Mouse (Mus musculus): ENCODE data around the gene Aimp2. TPM values are rescaled to one million over a fixed set of nuclear protein-coding genes. Genes with fewer than 3 reads are reported as not detected.

The Aimp2 gene
- polyA plus RNA-seq (2017; shearing (Covaris generic)): 10 to 100 TPM; 32.3 to 54.2 TPM

DNA sequence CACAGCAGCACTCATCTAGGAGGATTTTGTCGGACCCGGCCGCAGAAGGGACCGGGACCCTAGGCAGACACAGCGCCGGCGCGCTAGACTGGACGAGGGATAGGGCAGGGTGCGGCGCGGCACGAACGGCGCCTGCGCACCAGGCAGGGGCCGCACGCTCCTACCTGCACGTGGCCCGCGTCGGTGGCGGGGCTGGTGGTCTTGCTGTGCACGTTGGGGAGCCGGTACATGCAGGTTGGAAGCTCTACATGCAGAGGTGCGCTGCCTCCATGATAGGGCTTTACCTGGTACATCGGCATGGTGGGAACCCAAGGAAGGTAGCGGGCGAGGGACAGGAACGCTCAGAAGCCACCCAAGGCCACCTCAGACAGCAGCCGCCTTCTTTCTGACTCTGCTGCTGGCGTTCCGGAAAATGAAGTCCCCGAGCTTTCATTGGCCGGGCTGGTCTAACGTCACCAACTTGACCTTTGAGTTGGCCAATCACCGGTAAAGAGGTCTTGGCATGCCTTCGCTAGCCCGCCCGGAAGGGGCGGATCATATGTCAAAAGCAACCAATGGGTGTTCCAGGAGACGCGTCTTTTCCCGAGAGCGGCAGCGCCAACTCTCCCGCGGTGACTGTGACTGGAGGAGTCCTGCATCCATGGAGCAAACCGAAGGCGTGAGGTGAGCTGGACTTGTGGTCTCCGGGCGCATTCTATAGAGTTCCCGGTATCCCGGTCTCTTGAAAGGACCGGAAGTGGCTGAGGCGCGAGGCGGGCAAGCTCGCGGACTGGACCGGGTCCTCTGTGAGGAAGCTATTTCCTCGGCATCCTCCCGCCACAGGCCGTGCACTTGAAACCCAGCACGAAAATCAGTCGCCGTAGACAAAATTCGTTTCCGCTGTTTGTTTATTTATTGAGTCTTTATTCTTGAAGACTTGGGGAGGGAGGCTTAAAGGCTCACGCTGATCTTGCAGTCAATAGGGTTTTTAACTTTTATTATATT, at the start of gene Aimp2, which contains the start of gene Pms2:
Aimp2 (minus strand) TSS at position 431 of the 984 bp plus-strand sequence.
Pms2 (plus strand) TSS at position 548 of the 984 bp plus-strand sequence.
- peak; percentile 98 for ATAC-seq

DNA sequence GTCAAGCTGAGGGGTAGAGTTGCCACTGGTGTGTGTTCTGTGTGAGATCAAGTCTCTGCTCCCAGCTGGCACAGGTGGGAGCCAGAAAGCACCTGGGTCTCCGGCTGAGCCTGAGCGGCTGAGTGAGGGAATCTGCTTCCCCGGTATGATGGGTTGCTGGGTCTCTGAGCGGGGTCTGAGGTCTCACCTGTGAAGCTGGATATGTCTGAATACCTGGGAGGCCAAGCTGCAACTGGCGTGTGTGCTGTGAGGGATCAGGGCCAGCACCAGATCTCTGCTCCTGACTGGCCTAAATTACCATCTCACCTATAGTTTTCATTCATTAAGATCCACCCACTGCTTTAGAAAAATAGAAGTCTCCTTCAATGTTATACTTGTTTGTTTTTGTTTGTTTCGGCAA, 47.5 kb upstream of the Aimp2 start:
- ATAC-seq: no peak

DNA sequence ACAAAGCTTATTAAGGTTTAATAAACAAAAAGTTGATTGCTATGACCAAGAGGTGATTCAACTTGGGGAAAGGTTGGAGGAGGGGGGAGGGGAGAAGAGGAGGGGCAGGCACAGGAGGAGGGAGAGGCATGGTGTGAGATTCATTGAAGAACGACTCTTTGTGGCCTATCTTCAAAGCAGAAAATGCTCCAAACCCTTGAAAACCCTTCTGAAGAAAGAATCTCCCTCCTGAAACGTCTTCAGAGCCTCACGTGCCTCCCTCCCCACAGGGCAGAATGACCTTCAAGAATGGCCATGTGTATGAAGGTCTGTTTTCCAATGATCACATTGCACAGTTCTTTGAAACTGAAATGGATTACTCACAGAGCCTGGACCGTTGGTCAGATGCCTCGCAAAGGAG, 40.4 kb upstream of the Aimp2 start:
- no peak for ATAC-seq

DNA sequence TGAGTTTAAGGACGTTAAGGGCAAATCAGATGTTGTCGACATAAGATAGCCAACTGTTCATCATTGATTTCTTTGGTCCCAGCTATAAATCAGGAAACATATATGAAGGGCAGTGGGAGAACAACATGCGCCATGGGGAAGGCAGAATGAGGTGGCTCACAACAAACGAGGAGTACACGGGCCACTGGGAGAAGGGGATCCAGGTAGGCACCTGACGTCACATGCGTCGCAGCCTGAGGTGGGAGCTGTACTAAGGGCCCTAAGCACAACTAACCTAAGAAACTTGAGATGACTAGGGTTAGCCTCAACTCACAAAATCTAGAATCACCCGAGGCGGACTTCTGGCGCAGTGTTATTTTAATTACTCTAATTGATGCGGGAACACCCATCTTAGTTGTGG, 38.7 kb upstream of the Aimp2 start:
- no peak for ATAC-seq

DNA sequence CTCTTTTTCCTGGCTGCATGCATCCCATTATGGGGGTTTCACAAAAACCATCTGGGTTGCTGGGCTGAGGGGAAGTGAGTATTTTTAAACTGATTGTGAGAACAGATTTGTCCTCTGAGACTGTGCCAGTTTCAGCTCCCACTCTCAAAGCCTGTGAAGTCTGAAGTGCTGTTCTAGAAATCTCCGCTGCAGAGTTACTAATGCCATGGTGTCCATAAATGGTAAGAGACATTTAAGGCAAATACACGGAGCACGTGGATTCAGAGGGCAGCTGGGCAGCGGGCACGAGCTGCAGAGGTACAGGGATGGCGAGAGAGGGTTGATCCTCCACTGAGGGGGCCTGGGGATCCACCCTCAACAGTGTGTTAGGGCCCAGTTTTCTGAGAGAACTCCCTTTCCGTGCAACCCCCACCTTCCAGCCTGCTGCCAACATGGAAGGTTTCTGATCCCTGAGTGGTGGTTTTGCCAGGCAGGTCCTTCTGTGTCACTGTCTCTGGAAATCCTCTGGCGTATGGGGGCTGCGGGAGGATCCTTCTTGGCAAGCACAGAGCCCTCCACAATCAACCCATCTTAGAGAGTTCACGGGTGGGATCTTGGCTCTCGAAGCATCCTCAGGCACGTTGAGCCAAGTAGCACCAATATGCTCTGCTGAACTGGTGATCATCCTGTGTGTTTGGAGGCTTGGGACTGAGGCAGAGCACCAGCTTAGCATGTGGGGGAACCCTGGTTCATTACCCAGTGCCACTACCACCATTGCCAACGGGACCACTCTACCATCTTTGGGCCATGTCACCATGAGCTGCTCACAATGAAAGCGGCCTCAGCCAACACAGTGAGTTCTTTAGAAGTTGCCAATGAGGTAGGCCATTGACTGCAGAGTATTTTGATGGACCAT, 33.8 kb upstream of the Aimp2 start:
- no peak for ATAC-seq

DNA sequence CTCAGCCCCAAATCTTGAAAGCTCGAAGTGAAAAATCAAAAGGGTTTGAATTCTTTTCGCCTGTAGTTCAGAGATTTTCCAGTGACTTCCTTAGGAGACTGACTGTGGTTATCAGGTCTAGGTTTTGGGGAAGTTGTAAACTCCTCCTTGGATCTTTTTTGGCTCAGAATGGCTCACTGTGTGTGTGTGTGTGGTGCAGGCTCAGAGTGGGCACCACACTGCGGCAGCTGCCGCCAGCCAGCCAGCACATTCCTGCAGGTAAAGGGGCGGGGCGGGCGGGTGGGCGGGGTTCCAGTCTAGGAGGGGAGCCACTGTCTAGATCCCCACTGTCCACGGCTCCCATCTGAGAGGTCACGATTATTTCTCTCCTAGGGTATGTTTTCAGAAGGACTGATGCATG, 31.9 kb upstream of the Aimp2 start:
- no peak for ATAC-seq

DNA sequence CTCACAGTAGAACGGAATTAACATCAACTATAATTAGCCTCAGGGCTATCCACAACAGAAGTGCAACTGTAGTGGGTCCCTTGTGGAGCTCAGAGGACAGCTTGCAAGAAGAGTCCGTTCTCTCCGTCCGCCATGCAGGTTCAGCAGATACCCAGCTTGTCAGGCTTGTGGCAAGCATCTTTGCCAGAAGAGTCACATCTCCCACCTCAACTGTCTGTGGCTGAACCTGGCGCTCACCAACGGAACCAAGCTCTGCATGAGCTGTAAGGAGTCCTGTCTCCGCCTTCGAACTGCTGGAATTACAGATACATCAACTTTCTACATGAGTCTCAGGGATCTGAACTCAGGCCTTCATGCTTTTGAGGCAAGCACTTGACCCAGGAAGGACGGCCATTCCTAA, 26.5 kb upstream of the Aimp2 start:
- ATAC-seq: no peak

DNA sequence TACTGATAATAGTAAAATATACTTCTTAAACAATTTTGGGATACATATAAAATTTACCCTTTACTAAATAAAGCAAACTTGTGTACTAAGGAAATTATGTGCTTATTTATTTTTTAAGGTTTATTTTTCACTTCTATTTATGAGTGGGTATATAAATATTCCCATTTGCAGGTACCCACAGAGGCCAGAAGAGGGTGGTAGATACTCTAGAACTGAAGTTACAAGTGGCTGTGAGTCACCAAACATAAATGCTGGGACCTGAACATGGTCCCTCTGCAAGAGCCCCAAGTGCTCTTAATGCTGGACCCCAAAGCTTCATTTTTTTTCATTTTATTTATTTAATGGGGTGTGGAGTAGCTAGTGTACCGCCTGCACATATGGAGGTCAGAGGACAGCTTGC, 24.2 kb upstream of the Aimp2 start:
- ATAC-seq: no peak

DNA sequence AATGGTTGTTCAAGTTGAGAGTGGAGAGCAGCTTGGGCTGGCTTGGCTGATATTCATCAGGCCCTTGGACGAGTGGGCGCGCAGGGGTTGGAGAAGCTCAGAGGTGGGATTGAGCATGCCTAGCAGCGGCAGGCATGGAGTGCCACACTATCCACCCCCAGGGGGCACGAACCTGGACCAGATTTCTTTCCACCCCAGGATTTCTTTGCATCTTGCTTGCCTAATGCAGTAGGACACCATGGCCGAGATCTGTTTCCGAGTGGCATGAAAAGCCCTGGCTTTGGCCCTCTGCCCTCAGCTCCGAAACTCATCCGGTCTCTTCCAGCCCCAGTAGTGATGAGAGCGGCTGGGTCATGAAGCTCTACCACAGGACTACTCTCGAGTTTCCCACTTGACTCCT, 23.8 kb upstream of the Aimp2 start:
- no peak for ATAC-seq

DNA sequence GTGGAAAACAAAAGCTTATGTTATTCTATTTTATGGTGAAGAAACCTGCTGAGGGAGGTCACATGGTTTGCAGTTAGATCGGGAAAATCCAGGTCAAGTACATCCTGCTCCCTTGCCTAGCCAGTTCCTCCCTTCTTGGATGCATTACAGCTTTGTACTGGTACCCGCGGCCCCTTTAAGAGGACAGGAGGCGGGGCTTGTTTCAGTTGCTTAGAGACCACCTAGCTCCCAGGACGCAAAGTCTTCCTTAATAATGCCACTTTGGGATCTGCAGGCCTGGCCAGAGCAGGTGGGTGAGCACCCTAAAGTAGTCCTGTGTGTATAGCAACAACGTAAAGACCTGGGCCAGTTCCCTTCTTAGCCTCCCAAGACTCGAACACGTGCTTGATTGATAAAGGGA, 23.2 kb upstream of the Aimp2 start, which contains the start of gene Rsph10b:
Rsph10b (plus strand) TSS at position 205 of the 400 bp plus-strand sequence.
- no peak for ATAC-seq

DNA sequence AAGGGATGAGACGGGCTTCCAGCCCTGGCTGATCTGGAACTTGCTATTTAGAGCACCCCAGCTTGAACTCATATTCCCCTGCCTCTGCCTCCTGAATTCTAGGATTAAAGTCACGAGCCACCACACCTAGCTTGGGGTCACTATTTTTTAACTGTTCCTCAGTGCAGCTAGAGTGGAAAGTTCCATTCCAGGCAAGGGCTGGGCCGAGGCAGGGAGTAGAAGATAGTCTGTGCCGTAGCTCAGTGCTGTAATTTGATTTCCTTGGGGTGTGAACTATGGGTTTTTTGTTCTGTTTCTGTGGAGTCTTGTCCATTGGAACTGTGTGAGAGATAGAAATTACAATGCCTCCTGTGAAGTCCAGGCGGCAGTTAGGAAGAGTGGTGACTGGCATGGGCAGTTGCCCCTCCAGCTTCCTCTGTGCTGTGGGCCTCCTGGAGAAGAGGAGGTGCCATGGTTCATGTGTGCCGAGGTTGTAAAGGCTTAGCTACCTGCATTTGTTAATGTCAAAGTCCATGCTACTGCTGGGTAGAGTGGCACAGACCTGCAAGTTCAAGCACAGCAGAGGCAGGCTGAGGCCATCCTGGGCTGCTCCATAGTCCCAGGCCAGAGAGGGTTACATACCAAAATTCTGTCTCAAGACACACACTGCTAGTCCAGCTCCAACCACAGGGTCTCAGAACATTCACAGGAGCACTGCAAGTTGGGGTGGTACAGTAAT, 22.4 kb upstream of the Aimp2 start:
- no peak for ATAC-seq

DNA sequence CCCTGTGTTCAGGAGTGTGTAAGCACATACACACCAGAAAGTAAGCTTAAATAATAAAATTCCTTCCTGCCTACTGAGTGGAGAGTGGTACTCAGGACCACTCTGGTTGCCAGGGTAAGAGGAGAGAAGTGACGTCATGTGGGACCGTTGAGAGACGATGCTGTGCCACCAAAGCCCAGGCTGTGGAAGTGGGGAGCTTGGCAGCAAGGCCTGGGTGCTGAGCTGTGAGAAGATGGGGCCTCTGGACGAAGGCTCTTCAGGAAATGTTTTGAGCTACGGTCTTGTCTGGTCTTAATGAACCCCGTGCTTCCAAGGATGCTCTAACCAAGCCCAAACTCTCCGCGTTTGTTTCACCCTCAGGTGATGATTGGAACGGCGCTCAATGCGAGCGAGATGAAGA, 21.0 kb upstream of the Aimp2 start:
- no peak for ATAC-seq

DNA sequence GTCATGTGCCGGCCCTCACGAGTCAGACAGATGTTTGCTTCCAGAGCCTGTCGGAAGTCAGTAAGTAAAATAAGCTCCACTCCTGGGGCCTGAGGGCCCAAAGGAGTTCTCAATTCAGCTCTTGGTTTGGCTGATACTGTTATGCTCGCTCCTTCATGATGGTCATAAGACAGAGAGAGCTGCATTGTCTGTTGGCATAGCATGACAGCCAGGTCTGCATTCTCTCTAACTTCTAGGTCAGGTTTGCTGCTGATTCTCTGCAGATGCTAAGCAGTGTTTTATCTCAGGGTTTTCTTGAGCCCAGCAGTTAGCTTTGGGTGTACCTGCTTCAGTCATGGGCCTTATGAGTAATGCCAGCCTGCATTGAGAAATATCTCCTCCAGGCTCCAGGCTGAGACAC, 19.6 kb upstream of the Aimp2 start:
- no peak for ATAC-seq

DNA sequence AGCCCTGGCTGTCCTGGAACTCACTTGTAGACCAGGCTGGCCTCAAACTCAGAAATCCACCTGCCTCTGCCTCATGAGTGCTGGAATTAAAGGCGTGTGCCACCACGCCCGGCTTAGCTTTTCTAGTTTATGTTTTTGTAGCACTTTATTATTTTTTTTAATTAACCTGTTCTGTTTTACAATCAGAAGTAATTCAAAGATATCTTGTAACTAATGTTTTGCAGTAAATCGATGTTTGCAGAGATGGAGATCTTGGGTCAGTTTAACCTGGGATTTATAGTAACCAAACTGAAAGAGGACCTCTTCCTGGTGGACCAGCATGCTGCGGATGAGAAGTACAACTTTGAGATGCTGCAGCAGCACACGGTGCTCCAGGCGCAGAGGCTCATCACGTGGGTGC, 18.2 kb upstream of the Aimp2 start, which contains the start of gene Gm42421:
Gm42421 (plus strand) TSS at position 301 of the 400 bp plus-strand sequence.
- no peak for ATAC-seq

DNA sequence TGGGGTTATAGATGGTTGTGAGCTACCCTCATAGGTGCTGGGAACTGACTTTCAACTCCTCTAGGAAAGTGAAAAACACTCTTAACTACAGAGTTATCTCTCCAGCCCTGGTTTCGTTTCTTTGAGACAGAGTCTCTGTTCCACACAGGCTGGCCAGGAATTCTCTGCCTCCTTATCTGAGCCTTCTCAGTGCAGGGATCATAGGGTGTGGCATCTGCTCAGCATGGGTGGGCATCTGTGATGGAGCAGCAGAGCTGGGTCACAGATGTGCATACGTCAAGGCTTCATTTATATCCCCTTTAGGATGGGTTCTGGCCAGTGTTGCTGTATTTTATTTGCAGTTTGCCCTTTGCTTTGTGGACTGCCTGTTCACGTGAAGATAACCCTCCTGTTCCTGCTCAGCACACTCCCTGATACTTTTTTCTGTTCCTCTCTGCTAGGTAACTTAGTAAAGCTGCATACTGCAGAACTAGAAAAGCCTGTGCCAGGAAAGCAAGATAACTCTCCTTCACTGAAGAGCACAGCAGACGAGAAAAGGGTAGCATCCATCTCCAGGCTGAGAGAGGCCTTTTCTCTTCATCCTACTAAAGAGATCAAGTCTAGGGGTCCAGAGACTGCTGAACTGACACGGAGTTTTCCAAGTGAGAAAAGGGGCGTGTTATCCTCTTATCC, 15.3 kb upstream of the Aimp2 start:
- ATAC-seq: no peak

DNA sequence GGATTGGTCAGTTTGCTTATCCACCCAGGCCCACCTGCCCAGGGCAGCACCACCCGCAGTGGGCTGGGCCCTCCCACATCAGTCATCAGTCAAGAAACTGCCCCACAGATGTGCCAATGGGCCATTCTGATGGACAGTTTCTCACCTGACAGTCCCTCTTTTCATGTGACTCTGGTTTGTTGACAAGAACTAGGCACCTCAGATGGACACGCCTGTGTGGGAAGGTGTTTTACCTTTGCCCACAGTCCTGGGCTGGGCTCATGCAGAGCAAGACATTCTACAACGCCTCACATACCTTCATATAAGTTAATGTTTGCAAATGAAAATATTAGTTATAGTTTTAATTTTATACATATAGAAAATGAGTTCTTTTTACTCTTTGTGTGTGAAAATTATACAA, 8.5 kb upstream of the Aimp2 start:
- ATAC-seq: no peak

DNA sequence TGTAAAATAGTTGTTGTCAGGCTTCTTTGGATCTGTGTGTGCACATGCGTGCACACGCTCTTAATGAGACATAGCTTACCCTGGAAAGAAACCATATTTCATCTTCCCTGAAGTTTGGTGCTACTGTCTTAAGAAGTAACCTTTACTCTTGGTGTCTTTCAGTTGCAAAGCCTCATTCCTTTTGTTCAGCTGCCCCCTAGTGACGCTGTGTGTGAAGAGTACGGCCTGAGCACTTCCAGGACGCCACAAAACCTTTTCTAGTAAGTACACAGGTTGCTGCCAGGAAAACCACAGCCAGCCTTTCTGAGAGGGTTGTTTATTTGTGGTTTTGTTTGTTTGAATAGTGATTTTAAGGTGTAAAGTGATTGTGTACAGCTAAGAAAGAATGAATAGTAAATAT, 7.8 kb upstream of the Aimp2 start:
- peak; percentile 76 for ATAC-seq

DNA sequence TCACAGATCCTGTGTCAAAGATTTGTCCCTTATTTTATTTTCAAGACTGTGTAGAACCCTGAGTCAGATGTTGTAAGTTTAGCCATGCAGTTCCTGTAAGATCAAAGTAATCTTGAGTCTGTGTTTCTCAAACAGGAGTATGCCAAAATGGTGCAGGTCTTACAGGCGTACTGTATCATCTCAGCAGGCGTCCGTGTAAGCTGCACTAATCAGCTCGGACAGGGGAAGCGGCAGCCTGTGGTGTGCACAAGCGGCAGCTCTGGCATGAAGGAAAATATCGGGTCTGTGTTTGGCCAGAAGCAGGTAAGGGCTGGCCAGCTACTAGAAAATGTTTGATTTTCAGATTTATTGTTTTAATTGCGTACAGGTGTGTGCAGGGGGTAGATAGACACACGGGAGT, 6.6 kb upstream of the Aimp2 start:
- ATAC-seq: no peak

DNA sequence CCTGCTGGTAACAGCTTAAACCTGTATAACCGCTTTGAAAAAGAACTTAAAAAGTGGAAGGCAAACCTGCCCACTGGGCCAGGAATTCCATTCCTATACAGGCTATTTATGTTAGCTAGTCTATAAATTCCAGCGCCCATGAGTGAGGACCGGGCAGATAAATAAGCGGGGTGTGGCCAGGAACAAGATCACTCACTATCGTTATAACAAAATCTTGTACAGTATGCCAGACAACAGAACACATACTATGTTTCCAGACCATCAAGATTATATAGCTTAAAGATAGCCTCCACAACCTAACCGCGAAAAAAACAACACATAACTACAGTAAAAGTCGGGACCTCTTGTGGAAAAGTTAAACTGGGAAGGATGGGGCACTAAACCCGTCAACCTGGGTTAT, 721 bp downstream of the Aimp2 start:
- no peak for ATAC-seq

DNA sequence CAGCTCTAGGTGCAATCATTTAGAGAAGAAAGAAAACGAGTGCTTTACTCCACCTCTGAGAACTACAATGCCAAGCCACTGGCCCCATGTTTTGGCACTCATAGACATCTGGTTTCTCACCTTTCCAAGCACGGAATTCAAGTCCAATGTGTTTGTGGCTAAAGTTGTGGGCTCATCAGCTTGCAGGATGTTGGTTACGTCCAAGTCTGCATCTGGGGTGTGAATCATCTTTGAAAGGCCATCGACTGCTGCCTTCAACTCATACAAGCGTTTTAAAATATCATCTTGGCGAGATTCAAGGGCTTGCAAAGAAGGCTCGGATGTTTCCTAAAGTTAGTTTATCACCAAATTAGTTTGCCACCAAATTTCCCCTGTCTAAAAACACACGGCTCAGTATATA, 3.2 kb downstream of the Aimp2 start:
- no peak for ATAC-seq

DNA sequence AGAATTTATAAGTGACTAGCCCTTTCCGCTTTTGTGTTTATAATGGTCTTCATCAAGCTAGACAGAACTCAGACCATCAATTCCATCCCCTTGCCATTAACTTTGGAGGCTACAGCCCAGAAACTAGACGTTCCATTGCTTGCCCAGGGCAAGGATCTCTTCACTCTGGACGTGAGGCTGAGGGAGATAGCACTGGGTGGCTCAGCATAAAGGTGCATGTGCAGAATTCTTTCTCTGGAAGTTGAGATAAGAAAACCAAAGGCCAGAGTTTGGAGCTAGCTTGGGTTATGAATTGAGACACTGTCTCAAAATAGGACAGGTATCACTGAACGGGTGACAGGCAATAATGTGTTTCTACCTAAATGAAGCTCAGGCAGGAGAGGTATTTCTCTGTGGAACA, 5.8 kb downstream of the Aimp2 start:
- no peak for ATAC-seq

DNA sequence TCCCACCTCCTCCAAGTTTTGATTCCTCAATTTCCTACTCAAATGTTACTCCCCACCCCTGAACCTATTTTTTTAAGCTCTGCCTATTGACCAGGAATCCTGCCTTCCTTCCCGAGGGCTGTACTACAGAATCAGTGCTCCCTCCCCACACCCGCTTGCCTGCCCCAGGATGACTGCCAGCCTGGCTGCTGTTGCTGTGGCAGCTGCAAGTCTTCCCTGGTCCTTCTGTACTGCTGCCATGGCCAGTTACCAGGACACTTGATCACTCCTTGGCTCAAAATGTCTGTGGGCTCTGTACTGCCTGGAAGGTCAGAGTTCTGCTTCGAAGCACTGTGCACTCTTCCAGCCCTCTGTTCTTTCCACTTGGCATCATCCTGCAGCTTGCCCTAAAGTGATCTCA, 7.5 kb downstream of the Aimp2 start:
- ATAC-seq: no peak
